Mouse (Mus musculus): ENCODE results near the gene Vmn2r24.
A peak's percentile ranks its signal among the peaks of the same experiment; 100 is the strongest.
"Not testable (repeated sequence)": the region's sequence is repeated elsewhere in the genome, so short reads cannot be mapped to it uniquely, and the experiment has no call there.

Gene Vmn2r24

DNA sequence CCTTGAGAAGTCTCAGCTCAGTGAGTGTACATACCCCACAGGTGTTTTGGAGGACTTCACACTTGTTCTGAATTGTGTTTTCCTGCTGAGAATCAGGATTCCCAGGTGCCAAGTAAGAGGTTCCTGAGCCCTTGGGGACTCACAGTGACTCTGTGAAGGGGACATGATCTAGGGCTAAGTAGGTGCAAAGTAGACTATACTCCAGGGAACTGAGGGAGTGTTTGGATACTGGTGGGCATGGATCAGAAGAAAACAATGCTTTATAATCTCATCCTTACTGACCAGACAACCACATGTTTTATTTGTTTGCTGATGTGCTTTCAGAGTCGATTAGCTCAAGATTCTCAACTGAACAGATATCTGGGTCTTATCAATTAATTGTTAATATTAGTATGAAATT, at the start of gene Vmn2r24:
Vmn2r24 (plus strand) TSS at position 301 of the 400 bp plus-strand sequence.
- no peak for DNase-seq

DNA sequence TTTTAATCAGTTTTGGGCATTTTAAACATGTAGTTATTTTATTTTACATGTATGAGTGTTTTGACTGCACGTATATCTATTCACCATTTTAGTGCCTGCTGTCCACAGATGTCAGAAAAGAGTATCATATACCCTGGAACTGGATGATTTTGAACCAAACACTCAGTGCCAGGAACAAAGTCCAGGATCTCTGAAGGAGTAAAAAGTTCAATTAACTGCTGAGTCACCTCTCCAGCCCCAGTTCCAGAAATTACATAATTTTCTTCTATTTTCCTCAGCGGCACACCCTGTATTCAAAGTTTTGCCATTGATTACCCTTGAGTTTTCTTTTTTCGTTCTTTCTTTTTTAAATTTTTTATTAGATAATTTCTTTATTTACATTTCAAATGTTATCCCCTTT, 8.6 kb upstream of the Vmn2r24 start:
- no peak for DNase-seq

DNA sequence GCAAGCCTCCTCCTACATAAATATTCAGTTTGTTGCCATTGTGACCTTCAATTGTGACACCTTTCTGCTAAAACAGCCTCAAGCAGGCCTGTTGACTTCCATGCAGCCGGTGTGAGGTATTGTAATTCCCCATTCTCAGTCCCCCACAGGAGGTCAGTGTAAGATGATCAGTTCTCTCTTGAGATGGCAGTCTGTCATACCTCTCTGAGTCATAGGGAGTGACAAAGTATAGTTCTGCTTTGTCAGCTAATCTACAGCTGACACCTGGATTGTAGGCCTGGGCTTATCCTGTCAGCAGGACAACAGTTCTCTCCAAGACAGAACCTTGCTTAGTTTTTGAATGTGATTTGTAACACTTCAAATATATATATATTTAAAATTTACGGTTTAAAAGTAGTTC, 6.2 kb downstream of the Vmn2r24 start:
- DNase-seq: no peak

DNA sequence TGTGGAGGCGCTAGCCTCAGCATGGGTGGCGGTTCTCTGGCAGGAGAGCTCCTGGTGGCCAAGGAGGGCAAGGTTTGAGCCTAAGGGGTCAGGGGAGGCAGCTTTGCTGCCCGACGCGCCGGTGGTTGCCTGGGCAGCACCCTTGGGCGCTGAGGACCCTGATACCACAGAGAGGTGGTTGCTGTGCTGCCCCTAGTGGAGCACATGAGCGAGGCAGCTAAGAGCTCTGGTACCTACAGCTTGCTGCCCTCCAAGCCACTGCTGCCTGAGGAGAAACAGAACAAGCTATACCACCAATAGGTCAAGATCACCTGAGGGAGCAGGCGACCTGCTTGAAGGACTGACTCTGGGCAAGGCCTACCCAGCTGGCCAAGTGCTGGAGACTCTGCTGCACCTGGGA, 15.1 kb downstream of the Vmn2r24 start:
- peak; percentile 4 for DNase-seq

DNA sequence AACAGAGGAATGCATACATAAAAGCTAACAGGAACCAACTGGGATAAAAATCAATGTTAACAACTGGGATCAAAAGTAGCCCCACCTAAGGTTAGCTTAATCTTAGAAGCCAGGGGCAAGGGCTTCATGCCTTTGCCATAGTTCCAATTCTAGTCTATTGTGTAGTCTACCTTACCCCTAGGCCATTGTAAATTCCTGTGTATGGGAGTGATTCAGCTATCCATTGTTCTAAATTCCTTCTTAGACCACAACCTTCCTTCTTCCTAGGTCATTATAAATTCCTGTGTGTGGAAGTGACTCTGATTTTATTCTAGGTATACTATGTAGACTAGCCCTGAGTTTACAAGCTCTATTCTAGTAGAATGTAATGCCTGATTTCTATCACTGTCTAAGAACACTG, 31.6 kb downstream of the Vmn2r24 start:
- not testable (repeated sequence) for DNase-seq

DNA sequence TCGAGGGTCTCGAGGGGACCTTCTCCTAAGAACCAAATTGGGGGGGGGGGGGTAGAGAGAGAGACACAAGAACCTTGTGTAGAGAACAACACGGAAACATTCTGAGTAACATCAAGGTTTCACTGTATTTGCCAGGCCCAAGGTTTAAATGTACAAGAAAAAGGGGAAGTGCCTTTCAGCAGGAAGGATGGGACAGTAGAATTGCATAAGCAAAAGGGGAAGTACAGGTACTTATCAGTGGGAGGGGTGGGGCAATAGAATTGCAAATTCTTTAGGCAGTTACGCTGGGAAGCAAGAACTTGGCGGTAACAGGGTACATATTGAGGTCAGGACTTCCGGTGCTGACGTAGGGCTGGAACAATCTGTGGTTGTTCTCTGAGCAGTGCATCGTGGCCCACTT, 41.3 kb downstream of the Vmn2r24 start:
- no peak for DNase-seq

DNA sequence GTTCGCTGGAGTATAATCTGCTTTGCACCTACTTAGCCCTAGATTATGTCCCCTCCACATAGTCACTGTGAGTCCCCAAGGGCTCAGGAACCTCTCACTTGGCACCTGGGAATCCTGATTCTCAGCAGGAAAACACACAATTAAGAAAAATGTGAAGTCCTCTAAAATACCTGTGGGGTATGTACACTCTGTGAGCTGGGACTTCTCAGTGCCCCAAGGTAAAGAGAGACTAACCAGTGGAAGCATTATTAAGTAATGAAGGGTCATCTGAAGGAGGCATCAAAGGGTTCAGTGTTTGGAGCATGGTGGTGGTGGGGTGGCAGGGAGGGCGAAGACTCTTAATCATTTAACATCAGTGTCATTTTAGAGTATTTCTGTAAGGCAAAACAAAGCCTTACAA, 74.7 kb downstream of the Vmn2r24 start, which contains the start of gene Vmn2r25:
Vmn2r25 (minus strand) TSS at position 101 of the 400 bp plus-strand sequence.
- not testable (repeated sequence) for DNase-seq

All from kidney, postnatal 10 days (tissue).